Mouse (Mus musculus): ENCODE data around the gene Actn2.

DNA sequence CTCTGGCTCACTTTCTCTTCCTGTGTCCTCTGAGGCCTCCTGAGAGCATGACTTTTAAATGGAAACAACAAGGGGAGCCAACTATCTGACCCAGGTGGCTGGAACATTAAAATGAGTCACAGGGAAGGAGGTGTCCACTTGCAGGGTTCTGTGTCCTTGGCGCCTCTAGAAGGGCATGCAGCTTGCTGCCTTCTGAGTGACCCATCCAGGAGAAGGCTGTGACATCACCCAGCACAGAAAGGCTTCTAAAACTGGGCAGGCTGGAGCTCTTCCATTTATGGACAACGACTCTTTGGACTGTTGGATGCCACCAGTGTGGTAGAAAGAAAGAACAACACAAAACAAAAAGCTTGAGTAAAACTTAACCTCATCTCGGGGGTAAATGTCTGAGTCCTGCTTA is 56.7 kb downstream of the Actn2 start:
- no peak for TF ChIP-seq CTCF (IDR thresholded peaks at IDR 0.05; ENCODE audit: low read depth)
- TF ChIP-seq EP300 (IDR thresholded peaks at IDR 0.05; ENCODE audit: low read depth) = no peak
